Mouse (Mus musculus) hindbrain, postnatal 0 days (tissue): ENCODE results near the gene Dnaic2. TPM values are rescaled to one million over a fixed set of nuclear protein-coding genes. Genes with fewer than 3 reads are reported as not detected.

Experiments
- ATAC-seq: fragments of 200-750 bp; cut with Nextera tagmentation; 2 replicates; pipeline ENCODE4 v1.8.0; 2017; ENCODE audit warnings: mild to moderate bottlenecking, moderate TSS enrichment, moderate library complexity
- DNase-seq: peaks from one replicate; pipeline ENCODE4 v3.0.0-alpha.2; 2015; ENCODE audit warnings: low spot score
- H3K27ac ChIP-seq: fragments of 300-500 bp; sonication (generic); 2 replicates; pipeline ENCODE4 v1.5.1; 2014; ENCODE audit warnings: mild to moderate bottlenecking
- H3K27me3 ChIP-seq: fragments of 300-500 bp; sonication (generic); 2 replicates; pipeline ENCODE4 v1.6.1; 2014; ENCODE audit warnings: low read length, mixed read lengths; ENCODE audit not compliant: insufficient read depth
- H3K36me3 ChIP-seq: fragments of 300-500 bp; sonication (generic); 2 replicates; pipeline ENCODE4 v1.6.1; 2014; ENCODE audit warnings: low read length, mixed read lengths; ENCODE audit not compliant: insufficient read depth
- H3K4me1 ChIP-seq: fragments of 300-500 bp; sonication (generic); 2 replicates; pipeline ENCODE4 v1.6.1; 2014; ENCODE audit warnings: antibody characterized with exemption, low read length, mixed read lengths; ENCODE audit not compliant: insufficient read depth
- H3K4me2 ChIP-seq: fragments of 300-500 bp; sonication (generic); 2 replicates; pipeline ENCODE4 v1.6.1; 2014; ENCODE audit warnings: low read depth, mild to moderate bottlenecking, low read length, moderate library complexity, mixed read lengths
- H3K4me3 ChIP-seq: fragments of 300-500 bp; sonication (generic); 2 replicates; pipeline ENCODE4 v1.5.1; 2014; ENCODE audit warnings: low read length
- H3K9ac ChIP-seq: fragments of 300-500 bp; sonication (generic); replicated peaks from 2 replicates; pipeline ENCODE4 v1.6.1; 2014; ENCODE audit warnings: mild to moderate bottlenecking, low read length, moderate library complexity, mixed read lengths
- H3K9me3 ChIP-seq: fragments of 300-500 bp; sonication (generic); 2 replicates; pipeline ENCODE4 v1.6.1; 2016; ENCODE audit warnings: low read length, mixed read lengths
- CTCF ChIP-seq: IDR thresholded peaks from 2 replicates; pipeline ENCODE4 v1.5.1; 2016; ENCODE audit warnings: antibody characterized with exemption, control low read depth, low read depth
- WGBS: fragments of 180-500 bp; shearing (Covaris S2); extraction: QIAGEN DNeasy Blood & Tissue Kit; methylation state at CpG from one replicate; pipeline ENCODE4 v1.1.7; 2014; 5-methylcytosine and 5-hydroxymethylcytosine counted together
- polyA plus RNA-seq: library from polyadenylated mRNA; unstranded; fragments of >200 nt; fragmentation: Nextera tagmentation; extraction: Ambion mirVana; gene quantifications from 2 replicates; pipeline ENCODE4 v1.2.1, GENCODE M21; 2015
- total RNA-seq: library from RNA; depleted of rRNA; stranded (reverse); fragments of >200 nt; gene quantifications from 2 replicates; pipeline ENCODE4 v1.2.3, GENCODE M21; 2014

The Dnaic2 gene
- total and polyA plus RNA-seq, 2 experiments from 2014 or later = 3.2 to 5.1 TPM

GRCm38 (mm10) chr11:114711861-114712260 lies 15.3 kb upstream of the Dnaic2 start:
- no peak for DNase-seq
- Histone ChIP-seq H3K4me1 (no peaks in the 10 kb centered on the region), H3K36me3 (peaks cover 4% of the 10 kb centered on the region; the same call in 1 of the 2 replicates), H3K27ac (no peak overlapping the region), H3K9me3 (no peaks in the 10 kb centered on the region), H3K4me3 (no peak overlapping the region), H3K9ac (no peak overlapping the region), H3K4me2 (no peak overlapping the region), H3K27me3 (no peaks in the 10 kb centered on the region)
- WGBS = 66% methylated on average over 12 of the region's 12 CpGs
- no peak for TF ChIP-seq CTCF
- ATAC-seq = no peak

DNA sequence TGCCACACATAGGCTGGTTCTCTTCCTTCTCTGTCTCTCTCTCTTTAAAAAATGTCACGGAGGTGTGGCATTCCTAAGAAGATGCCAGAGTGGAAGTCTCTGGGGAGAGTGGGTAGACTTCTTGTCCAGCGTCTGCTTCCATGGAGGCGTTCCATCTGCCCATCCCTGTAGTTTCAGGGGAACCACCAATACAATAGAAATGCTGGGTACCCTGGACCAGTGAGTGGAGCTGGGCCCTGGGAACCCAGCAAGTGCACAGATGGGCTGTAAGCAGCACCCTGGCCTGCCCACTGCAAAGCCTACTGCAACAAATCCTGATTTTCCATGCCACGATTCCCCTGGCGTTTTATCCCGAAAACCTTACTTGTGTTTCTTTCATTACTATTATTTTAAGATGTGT lies 12.7 kb upstream of the Dnaic2 start:
- H3K9me3 ChIP-seq = no peaks in the 10 kb centered on the region
- H3K4me2 ChIP-seq = no peak overlapping the region
- 68% methylated on average over 6 of the region's 6 CpGs for WGBS
- H3K36me3 ChIP-seq = peaks cover 4% of the 10 kb centered on the region; the same call in 1 of the 2 replicates
- DNase-seq = peak; percentile 41
- no peaks in the 10 kb centered on the region for H3K27me3 ChIP-seq
- H3K4me3 ChIP-seq = no peak overlapping the region
- H3K4me1 ChIP-seq = no peaks in the 10 kb centered on the region
- H3K27ac ChIP-seq = no peak overlapping the region
- no peak overlapping the region for H3K9ac ChIP-seq
- ATAC-seq = no peak
- no peak for TF ChIP-seq CTCF

- TF ChIP-seq CTCF = no peak
- no peak overlapping the region for H3K4me3 ChIP-seq
- no peaks in the 10 kb centered on the region for H3K36me3 ChIP-seq
- ATAC-seq = no peak
- DNase-seq = no peak
- H3K27ac ChIP-seq = no peak overlapping the region
- no peak overlapping the region for H3K4me2 ChIP-seq
- H3K9me3 ChIP-seq = no peaks in the 10 kb centered on the region
- 60% methylated on average over 7 of the region's 7 CpGs for WGBS
- no peaks in the 10 kb centered on the region for H3K4me1 ChIP-seq
- H3K27me3 ChIP-seq = no peaks in the 10 kb centered on the region
- H3K9ac ChIP-seq = no peak overlapping the region
These were observed 11.7 kb upstream of the Dnaic2 start for GRCm38 (mm10) chr11:114715531-114715930.

GRCm38 (mm10) chr11:114720535-114720934 lies 6.7 kb upstream of the Dnaic2 start:
- no peak overlapping the region for H3K4me3 ChIP-seq
- no peaks in the 10 kb centered on the region for H3K27me3 ChIP-seq
- no peaks in the 10 kb centered on the region for H3K4me1 ChIP-seq
- no peaks in the 10 kb centered on the region for H3K36me3 ChIP-seq
- no peak overlapping the region for H3K27ac ChIP-seq
- H3K9ac ChIP-seq = no peak overlapping the region
- H3K9me3 ChIP-seq = no peaks in the 10 kb centered on the region
- DNase-seq (no peak), ATAC-seq (no peak)
- no peak for TF ChIP-seq CTCF
- no peak overlapping the region for H3K4me2 ChIP-seq
- 90% methylated on average over 10 of the region's 10 CpGs for WGBS

DNA sequence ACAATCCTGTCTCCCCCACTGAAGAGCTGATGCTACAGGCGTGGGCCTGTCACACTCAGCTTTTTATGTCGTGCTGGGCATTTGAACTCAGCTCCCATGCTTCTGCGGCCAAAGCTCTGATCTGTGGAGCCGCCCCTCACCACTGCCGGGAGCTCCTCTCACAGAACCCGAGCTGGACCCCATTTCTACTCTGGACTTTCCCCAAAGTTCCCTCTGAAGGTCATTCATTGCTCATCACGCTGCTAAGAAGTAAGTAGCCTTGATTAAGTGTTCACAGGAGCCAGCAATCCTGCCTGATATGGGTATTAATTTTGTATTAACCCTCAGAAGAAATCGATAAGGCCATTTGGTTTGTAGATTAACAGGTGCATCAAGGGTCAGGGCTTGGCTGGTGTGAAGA lies 4.8 kb upstream of the Dnaic2 start:
- no peak overlapping the region for H3K27ac ChIP-seq
- DNase-seq = no peak
- H3K4me3 ChIP-seq = no peak overlapping the region
- no peak for ATAC-seq
- TF ChIP-seq CTCF = no peak
- H3K4me1 ChIP-seq = 0 out of 2 replicates have a peak, but pooled peaks cover 5% of the 10 kb centered on the region
- H3K9me3 ChIP-seq = no peaks in the 10 kb centered on the region
- 84% methylated on average over 8 of the region's 8 CpGs for WGBS
- no peaks in the 10 kb centered on the region for H3K27me3 ChIP-seq
- no peak overlapping the region for H3K4me2 ChIP-seq
- no peaks in the 10 kb centered on the region for H3K36me3 ChIP-seq
- no peak overlapping the region for H3K9ac ChIP-seq

DNA sequence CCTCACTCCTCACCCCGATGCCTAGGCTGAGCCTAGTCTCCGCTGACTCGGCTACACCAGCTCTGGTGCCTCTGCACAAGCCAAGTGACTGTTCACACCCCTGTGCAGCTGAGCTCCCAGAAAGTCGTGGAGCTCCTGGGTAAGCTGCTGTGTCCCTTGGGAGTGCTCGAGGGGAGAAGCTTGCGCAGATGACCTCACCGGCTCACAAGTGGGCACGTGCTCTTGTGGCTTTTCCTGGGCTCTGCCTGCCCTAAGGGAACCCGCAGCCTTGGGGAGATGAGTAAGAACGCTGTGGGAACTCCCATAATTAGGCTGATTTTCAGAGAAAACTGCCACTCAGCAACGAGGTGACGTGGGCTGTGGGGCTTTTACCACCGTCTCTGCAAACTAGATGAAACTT lies 4.2 kb upstream of the Dnaic2 start:
- Histone ChIP-seq H3K27me3 (no peaks in the 10 kb centered on the region), H3K4me1 (0 out of 2 replicates have a peak, but pooled peaks cover 10% of the 10 kb centered on the region), H3K4me3 (no peak overlapping the region), H3K36me3 (no peaks in the 10 kb centered on the region), H3K4me2 (no peak overlapping the region), H3K27ac (no peak overlapping the region), H3K9me3 (no peaks in the 10 kb centered on the region), H3K9ac (no peak overlapping the region)
- ATAC-seq (no peak), DNase-seq (no peak)
- 74% methylated on average over 13 of the region's 13 CpGs for WGBS
- no peak for TF ChIP-seq CTCF

DNA sequence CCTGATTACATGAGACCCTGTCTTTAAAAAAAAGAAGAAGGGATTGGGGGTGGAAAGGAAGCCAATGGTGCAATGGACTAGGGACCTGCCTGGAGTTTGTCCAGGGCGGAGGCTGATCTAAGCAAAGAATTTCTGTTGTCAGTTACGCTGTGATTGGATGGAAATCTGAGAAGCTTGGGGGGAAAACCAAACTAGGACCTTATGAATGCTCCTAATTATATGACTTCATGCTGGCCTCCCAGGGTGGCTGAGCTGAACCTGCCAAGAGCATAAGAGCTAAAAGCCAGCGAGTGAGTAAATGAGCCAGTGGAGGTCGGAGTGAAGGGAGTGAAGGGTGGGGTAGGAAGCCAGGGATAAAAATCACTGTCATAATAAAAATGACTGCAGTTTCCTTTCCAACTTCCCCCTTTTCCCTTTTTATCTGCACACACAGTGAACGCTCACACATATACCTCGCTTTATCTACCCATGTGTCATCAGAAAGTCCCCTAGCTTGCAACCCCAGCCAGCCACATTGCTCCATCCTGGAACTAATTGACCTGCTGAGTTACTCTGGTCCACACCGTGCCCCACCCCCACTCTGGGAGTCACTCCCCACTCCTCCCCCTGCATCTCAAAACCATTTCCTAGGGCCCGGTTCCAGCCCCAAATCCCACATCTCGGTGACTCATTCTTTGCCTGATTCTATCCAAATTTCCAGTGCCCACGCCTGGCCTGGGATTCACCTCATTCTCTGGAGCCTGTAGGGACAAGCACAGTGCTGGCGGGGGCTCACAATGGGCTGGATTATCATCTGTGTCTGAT lies 2.2 kb upstream of the Dnaic2 start:
- Histone ChIP-seq H3K4me2 (no peak overlapping the region), H3K36me3 (no peaks in the 10 kb centered on the region), H3K27me3 (no peaks in the 10 kb centered on the region), H3K9me3 (no peaks in the 10 kb centered on the region), H3K4me1 (0 out of 2 replicates have a peak, but pooled peaks cover 10% of the 10 kb centered on the region), H3K4me3 (no peak overlapping the region), H3K27ac (no peak overlapping the region), H3K9ac (no peak overlapping the region)
- no peak for TF ChIP-seq CTCF
- 48% methylated on average over 11 of the region's 11 CpGs for WGBS
- peak; percentile 50 for DNase-seq
- no peak for ATAC-seq
